Mouse (Mus musculus) retina, embryonic 14.5 days (tissue): Measurements from ENCODE around the gene Gm21900.
"Not testable (repeated sequence)": the region's sequence is repeated elsewhere in the genome, so short reads cannot be mapped to it uniquely, and the experiment has no call there.

Experiments used
- DNase-seq: peaks from one replicate; pipeline ENCODE4 v3.0.0-alpha.2; 2015; ENCODE audit warnings: low spot score

The Gm21900 gene

DNA sequence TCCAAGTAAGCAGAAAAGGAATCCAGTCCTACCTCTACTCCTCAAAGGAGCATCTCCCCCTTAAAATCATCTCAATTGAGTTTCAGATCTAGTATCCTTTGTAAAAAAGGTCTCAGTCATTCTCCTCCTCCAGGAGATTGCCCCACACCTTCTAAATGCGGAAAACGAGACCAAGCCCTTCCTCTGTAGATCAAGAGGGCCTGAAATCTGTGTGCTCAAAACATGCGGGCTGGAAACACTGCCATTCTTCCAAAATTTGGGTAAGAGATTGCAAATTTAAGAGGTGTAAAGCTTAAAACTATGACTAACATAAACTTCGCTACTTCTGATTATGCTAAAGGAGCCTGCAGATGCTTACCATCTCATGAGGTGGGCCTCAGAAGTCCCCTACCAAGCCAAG lies at the start of gene Gm21900:
TSS of gene Gm21900 (plus strand) at position 301 of the 400 bp plus-strand sequence.
- not testable (repeated sequence) for DNase-seq

DNA sequence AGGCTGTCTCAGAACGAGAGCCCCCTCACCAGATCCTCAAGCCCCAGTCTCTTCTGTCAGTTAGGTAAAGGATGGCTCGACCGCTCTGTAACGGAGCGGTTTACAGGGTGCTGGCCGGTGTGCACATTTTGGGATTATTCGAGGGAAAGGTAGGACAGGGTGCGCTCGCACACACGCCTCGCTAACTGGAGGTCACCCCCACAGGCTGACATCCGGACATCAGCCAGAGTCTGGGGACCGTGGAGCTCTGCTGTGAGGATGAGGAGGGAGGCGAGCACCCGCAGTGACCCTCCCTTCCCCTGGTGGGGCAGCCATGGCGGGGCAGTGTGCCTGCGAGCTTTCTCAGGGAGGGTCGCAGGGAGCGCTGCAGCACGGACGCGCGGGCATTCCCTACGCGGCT lies 27.4 kb downstream of the Gm21900 start:
- not testable (repeated sequence) for DNase-seq
